Mouse (Mus musculus) adrenal gland, adult 2 months (tissue): ENCODE results near the gene Naga. TPM values are rescaled to one million over a fixed set of nuclear protein-coding genes. Genes with fewer than 3 reads are reported as not detected.
A peak's percentile ranks its signal among the peaks of the same experiment; 100 is the strongest.
"Not testable (repeated sequence)": the region's sequence is repeated elsewhere in the genome, so short reads cannot be mapped to it uniquely, and the experiment has no call there.

Source experiments
- DNase-seq: peaks from one replicate; pipeline ENCODE4 v3.0.0; 2021
- long read RNA-seq: library from polyadenylated mRNA; stranded (forward); transcript quantifications from one replicate; pipeline ENCODE4 v2.0.0, GENCODE M21; 2021
- polyA plus RNA-seq: library from polyadenylated mRNA; depleted of rRNA; stranded (reverse); fragments of >200 nt; gene quantifications from 2 replicates; pipeline ENCODE4 v1.2.3, GENCODE M21; 2012; rRNA removed
- total RNA-seq, 2 experiments: library from RNA; stranded (reverse); gene quantifications; 2 replicates each; pipeline ENCODE4 v1.2.3; 2021

Gene Naga
- total RNA-seq, result 10 to 100 TPM; 62.8 to 64.0 TPM
- polyA plus RNA-seq, result 136 and 165 TPM in 2 replicates
- long read RNA-seq, transcript Naga-201 (10 exons, 1,913 nt), result major isoform, 16 of 20 reads
- long read RNA-seq, partial matches to known transcripts, result 1 of 20 reads
- long read RNA-seq, other reads (novel, unspliced or antisense), result 2 of 20 reads

DNA sequence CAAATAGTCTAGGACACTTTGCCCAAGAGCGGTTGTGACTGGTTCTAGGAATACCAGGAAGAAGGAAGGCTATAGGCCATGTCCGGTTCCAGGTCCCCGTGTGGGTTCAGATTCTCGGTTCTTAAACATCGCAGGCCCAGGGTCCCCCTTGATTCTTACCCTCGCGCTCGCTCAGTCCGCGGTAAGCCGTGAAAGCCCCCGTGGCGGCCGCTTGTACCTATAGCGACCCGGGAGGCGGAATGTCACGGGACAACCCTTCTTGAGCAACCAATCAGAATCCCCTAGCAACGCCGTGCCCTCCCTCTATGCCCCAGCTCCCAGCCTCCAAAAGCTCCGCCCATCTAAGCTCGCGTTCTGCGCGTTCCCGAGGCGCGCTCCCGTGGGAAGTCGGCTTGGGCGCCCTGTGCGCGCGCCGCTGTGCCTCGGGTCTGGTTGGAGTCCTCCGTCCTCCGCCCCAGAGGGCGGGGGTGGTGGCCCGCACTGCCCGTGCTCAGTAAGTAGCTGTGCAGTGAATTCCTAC is at the start of gene Naga, which contains the start of the genes Pheta2 and Smdt1:
TSS of gene Naga (minus strand) at position 333 of the 520 bp plus-strand sequence.
TSS of gene Pheta2 (plus strand) at position 350 of the 520 bp plus-strand sequence.
TSS of gene Smdt1 (plus strand) at position 367 of the 520 bp plus-strand sequence.
- peak; percentile 99 for DNase-seq

DNA sequence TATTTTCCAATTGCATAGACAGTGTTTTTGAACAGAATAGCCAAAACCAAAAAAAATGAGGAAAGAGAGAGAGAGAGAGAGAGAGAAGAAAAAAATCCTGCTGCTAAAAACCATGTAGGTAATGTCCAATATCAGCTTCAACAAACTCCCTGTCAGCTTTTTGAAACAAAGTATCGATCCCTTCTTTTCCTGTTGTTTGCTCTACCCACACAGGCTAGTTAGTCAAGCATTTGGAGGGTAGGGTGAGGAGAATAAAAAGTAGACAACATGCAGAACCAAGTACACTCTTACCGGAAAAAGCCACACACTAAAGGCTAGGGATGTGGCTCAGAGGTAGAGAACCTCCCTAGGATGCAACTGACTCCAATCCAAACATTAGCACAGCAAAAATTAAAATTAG is 47.0 kb upstream of the Naga start:
- no peak for DNase-seq

DNA sequence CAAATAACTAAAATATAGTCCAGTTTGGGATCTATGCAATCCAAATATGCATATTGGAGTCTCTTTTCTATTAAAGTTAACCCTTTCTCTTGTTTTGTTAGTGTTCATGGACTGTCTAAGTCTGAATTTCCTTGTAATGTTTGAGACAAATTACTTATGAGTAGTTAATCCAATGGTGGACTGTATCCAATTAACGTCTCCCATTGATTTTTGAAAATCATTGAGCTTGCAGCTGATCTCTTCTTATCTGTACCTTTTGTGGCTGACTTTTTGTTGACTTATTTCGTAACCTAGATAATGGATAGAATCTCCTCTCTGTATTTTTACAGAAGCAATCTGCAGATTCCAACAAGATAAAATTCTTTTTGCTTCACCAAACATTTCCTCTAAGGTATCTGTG is 43.7 kb upstream of the Naga start:
- no peak for DNase-seq

DNA sequence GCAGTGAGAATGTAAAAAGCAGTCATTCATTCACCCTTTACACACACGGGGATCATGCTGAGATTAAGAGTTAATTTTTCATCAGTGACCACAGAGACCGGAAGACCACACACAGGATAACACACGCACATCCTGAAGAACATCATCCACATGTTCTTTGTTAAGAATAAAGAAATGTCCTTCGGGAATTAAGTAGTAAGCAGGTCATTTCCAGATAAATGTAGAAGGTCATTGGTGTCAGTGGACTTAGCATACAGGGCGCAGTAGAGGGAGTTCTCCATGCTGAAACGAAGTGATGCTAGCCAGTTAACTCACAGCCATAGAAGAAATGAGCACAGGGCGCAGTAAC is 42.0 kb upstream of the Naga start:
- DNase-seq, result no peak

DNA sequence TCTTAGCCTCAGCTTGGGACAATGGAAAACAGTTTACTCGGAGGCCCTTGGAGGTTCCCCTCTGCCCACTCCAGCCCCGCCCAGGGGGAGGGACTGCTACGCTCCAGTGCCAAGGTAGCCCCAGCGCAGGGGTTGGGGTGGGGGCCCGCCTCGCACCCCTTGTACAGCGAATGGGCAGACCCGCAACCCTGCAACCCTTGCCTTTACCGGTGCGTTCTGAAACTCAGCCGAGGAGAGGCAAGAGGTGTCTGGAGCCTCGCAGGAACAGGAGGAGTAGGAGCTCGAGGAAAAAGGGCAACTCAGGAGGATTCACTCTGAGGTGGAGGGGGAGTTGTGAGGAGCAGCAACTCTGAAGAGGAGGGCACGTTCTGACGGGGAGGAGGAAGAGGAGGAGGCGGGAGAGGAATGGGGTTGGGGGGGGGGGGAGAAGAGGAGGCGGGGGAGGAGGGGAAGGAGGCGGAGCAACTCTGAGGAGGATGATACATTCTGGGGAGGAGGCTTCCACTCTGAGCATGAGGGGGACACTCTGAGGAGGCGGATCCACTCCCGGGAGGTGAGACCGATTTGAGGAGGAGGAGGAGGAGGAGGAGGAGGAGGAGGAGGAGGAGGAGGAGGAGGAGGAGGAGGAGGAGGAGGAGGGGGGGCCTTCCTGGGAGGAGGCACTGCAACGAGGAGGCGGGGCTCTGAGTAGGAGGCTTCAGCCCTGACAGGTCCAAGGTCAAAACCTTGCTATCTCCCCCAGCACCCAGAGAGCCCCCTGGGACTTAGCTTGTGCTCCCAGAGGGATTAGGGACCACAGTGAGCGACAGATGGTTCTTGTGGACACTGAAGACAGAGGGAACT is 41.4 kb upstream of the Naga start, which contains the start of gene Cyp2d22:
TSS of gene Cyp2d22 (minus strand) at position 390 of the 843 bp plus-strand sequence.
- peak; percentile 82 for DNase-seq

DNA sequence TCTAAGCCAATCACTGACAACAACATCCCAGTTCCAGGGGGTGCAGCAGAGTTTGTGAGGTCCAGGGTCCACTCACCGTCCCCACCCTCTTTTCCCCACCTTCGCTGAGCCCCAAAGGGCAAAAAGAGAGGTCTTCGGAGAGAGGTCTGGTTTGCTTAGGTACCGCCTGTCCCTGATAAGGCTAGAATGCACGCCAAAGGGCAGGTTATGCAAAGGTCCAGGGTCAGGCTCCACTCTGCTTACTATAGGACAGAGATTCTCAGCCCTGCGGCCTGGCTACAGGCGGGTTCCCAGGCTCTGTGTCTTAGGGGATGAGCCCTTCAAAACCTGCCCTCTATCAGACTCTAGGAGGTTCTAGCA is 40.8 kb upstream of the Naga start:
- no peak for DNase-seq

DNA sequence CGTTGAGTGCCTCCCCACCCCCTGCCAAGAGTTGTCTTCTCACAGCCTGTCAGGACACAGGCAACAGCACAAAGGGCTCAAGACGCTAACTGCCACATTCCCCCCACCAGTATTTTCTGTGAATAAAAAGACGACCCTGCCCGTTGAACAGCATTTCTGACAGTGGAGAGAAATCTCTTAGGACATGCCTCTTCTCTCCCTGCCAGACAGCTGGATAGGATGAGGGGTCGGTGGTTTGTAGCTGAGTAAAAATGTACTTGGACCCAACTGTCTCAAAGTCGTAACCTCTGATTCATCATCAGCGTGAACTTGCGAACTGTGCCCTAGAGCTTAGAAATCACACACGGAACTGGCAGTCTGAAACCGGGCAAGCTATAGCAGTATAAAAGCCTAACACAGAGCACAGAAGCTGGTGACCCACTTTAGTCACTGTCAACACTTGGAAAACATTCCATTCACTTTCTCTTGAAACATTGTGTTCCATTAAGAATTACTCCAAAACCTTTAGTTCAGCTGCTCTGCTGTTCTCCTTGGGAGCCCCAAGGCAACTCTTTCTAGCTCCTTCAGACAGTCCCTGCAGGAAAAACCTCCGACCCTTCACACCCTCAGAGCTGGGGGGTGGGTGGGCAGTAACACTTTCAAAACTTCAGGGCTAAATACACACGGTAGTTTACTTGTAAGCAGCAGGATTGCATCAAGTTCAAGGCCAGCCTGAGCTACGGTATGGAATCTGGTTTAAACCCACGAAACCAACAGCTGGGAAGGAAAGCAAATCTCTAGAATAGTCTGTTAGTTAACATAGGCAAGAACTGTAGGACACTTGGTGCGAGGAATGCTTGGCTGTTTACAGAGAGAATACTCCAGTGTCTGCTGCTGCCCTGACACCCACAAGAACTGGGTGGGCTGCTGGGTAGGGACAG is 39.8 kb upstream of the Naga start:
- peak; percentile 33 for DNase-seq

DNA sequence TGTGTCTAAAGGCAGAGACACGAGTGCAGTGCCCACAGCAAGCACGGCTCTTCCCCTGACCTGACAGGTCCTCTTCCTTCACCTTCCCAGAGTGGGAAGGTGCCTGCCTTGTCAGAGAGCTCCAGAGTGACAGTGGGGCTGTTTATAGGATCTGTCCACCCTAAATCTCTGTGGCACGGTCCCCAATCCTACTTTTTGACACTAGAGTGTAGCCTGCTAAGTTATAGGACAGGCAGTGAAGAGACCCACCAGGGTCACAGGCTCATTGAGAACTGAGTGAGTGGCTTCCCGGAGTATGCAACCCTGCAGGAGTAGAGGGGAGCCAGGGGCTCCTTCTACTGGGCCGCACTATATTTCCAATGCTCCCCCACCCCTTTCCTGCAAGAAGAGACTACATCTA is 39.0 kb upstream of the Naga start:
- no peak for DNase-seq

DNA sequence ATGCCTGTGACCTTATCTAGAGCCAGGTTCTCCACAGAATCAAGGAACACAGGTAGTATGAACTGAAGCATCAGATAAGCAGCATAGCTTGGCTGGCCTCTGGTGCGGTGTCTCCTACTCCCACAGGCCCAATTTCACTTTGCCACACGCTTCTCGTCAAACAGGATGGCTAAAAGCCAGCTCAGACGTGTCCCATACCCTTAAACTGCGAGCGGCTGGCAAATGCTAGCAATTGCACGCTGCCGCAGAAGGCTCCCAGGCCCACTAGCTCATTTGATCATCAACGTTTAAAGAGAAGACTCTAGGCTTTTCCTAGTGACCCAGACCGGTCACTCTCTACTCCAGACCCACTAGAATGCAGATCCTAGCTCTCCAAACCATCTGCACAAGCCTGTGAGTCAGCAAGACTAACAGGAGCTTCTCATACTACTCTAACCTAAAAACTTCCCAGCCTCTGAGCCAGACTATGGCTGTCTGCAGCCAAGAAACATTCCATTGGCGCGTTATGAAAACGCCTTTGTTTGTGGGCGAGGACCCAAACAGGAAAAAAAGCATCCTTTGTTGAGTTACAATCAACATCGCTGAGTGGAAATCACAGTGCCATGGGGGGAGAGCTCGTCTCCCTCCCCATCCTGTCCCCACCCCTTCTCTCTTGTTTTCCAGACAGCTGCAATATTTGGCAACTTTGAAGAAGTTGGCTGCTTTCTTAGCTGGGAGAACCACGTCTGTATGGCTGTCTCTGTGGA is 37.8 kb upstream of the Naga start:
- peak; percentile 56 for DNase-seq

DNA sequence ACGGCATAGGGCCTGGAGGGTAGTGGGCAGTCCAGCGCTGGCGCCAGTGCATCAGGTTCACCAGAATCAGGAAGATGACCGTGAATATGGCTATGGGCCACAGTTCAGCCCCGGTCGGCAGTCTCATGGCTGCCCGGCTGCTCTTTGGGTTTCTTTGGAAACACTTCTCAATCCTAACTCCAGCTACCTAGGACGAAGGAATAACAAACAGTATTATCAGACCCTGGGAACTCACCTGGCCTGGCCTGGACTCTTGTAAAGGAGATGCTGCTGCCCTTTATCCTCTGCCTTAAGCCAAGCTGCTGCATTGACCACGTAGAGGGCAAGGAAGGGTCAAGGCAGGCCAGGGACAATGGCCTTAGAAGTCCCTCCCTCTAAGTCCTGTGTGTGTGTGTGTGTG is 37.1 kb upstream of the Naga start:
- no peak for DNase-seq

DNA sequence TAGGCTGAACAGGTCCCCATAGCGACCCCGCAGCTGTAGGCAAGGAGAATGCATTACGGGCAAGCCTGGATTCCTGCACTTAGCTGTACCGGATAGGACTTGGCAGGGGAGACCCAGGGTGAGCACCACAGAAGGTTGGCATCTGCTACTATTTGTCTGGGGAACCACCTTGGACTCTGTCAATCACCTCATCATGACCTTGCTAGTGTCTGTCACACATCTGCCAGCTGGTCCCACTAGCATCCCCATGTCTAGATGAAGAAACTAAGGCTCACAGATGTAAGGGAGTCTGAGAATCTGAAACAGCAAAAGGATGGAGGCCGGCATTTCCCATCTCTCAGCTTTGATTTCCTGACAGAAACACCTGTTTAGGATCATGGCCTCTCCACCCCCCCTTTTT is 35.7 kb upstream of the Naga start:
- no peak for DNase-seq

DNA sequence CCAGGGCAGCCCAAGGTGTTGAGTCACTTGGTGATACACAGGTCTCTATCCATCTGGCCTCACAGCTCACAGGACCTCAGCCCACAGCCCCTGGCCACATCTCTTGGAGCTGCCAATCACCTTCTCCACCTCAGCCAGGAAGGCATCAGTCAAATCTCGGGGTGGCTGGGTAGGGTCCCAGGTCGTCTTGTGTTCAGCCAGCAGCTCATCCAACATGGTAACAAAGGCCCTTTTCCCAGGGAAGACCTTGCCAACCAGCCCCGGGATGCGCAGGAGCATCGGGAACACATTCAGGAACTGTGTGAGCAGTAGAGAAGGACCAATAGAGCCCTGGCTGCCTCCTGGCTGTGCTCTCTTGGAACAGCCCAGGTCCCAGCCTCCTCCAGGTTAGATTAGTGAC is 34.3 kb upstream of the Naga start:
- DNase-seq, result no peak

DNA sequence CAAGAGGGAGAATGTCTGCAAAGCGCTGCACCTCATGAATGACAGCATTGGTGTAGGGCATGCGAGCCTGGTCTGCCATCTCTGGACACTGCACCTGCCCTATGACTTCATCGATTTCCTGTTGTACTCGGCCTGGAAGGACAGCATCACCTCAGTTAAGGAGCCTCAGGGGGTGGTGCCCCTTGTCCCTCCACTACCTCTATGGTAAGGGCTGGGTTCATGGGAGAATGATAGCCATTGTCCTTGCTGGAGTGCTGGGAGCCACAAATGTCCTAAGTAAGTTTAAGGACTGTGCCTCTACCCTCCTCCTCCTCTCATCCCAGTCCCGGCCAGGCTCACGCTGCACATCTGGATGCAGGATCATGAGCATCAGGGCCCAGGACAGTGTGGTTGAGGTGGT is 33.7 kb upstream of the Naga start:
- DNase-seq, result no peak

DNA sequence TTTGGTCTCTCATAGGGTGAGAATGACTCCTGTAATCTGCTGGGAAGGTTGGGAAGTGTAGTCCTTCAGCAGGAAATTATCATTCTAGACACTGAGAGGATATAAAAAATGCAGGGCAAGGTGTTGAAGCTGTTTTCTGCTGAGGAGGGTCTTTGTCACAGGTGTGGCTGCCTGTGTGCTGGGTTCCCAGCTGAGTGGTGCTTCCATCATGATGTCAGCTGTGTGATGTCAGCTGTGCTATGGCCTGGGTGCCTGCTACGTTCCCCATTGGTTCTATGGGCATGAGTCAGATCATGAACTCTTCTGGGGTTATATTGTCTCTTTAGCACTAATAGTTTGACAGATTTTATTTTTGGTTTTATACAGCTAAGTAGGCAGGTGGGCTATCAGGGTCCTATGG is 30.1 kb upstream of the Naga start:
- DNase-seq, result no peak

DNA sequence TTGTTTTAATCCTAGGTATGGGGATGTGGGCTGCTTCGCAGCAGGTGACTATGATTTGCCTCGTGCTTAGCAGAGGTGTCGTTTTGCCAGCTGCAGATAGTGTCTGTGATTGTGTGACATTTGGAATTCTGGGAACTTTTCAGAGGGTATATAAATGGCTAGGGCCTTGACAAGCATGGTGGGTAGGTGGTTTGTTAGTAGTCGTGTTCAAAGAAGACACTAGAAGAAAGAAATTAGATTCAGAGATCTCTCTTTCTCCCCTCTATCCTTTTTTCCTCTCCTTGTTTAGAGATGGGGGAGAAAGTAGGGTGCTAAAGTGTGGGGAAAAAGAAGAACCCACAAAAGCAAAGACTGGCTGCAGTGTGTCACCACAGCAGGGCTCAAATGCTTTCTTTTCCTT is 29.4 kb upstream of the Naga start:
- DNase-seq, result no peak

DNA sequence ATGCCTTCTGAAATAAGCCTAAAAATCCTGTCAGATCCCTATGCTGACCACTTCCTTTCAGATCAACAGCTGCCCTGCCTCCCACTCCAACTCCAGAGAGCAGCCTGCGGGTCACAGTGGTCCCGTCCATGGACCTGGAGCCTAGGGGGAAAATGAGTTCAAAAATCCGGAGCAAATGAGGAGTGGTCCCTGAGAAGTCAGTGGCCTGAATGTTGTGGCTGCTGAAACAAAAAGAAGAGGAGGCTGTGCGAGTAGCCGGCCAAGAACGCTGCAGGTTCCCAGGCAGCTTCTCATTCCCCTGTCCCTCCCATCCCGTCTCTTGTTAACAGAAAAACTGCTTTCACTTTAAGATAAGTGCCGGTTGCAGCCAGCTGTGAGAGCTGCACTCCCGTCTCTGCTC is 25.8 kb upstream of the Naga start:
- DNase-seq, result not testable (repeated sequence)

DNA sequence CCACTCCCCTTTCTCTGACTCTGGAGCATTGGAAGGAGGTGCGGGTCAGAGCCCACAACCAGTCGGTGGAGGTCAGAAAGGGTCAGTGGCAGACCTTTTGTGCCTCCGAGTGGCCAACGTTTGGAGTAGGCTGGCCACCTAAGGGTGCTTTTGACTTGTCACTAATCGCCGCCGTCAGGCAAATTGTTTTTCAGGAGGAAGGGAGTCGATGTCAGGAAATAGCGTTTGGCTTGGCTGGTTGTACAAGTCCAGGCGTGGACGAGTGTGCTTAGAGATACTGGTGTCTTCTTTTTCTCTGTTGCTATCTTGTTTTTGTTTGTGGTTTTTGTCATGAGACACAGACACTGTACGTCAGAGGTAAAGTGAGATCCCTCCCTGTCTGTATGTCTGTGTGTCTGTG is 25.1 kb upstream of the Naga start:
- not testable (repeated sequence) for DNase-seq

DNA sequence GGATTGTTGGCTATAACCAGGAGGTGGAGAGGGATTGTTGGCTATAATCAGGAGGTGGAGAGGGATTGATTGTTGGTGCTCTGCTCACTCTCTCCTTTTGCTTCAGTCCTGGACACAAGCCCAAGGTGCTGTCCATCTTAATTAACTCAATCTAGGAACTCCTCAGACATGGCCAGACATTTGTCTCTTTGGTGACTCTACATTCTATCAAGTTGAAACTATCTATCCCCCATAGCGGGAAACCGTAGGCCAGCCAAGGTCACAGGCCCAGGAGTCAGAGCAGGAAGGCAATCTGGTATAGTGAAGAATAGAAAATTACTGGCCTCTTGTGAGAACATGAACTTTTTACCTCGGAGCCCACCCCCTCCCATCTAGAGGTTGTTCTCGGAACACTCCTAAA is 23.5 kb upstream of the Naga start:
- peak; percentile 42 for DNase-seq

DNA sequence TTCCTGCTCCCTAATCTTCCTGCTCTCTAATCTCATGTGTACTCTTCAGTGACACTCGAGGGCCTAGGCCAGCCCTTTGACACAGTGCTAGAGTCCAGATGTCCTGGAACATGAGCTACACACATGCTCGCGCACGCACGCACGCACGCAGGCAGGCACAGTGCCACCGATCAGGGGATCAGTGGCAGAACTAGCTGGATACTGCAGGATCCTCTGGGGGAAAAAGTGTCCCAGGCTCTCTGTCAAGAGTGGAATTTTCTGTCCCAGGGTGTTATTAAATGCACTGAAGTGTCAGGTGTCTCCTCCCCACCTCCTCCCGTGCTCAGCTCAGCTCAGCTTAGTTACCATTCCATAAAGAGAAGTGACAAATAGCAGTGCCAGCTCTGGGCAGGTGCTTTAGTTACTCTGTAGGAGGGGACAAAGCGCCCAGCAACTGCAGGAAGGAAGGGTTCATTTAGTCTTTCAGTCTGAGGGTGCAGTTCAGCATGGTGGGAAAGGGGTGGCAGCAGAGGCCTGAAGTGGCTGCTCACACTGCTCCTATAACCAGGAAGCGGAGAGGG is 22.8 kb upstream of the Naga start:
- DNase-seq, result peak; percentile 26

DNA sequence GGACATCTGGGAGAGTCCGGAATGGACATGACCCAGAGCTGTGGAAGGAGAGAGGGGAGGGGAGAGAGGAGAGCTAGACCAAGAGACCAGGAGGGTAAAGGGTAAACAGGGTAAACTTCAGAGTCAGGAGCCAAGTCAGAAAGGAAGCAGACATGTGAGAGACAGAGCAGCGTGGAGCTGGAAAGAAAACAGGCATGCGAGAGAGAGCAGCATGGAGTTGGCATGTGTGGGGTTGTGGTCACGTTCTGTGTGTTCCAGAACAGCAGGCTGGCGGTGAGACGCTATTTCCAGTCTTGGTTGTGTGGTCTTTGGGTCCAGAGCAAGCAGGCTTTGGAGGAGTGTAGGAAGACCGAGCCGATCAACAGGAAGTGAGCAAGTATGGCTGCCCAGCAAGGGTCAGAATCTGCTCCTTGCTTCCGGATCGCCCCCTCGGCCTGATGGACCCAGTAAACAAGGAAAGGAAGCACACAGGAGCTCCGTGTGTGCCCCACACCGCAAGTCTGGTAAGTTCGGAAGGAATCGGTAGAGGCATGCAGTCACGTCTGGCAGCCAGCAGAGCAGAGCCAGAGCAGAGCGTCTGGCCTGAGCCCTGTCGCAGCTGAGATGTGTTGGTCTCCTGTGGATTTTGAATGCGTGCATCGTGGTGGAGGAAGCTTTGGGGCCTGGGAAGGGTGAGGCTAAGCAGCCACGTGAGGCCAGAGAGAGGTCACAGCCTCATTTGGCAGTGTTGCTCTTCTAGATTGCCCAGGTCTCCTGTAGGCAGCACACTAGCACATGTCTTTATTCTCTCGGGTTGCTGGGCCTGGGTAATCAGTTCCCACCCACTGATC is 19.9 kb upstream of the Naga start:
- no peak for DNase-seq
